Mouse (Mus musculus) embryonic facial prominence, embryonic 10.5 days (tissue): Measurements from ENCODE around the gene Smarcb1. TPM values are rescaled to one million over a fixed set of nuclear protein-coding genes. Genes with fewer than 3 reads are reported as not detected.
"Not testable (repeated sequence)": the region's sequence is repeated elsewhere in the genome, so short reads cannot be mapped to it uniquely, and the experiment has no call there.

Experiments
- DNase-seq: peaks from one replicate; pipeline ENCODE4 v3.0.0-alpha.2; 2017; ENCODE audit warnings: low spot score
- H3K27ac ChIP-seq: fragments of 300-500 bp; sonication (generic); replicated peaks from 2 replicates; pipeline ENCODE4 v1.5.1; 2016; ENCODE audit warnings: mild to moderate bottlenecking
- H3K27me3 ChIP-seq: fragments of 300-500 bp; sonication (generic); replicated peaks from 2 replicates; pipeline ENCODE4 v1.6.1; 2016; ENCODE audit warnings: low read depth, mild to moderate bottlenecking; ENCODE audit not compliant: poor library complexity, severe bottlenecking
- H3K36me3 ChIP-seq: fragments of 300-500 bp; sonication (generic); replicated peaks from 2 replicates; pipeline ENCODE4 v1.6.1; 2016; ENCODE audit warnings: mild to moderate bottlenecking, moderate library complexity
- H3K4me1 ChIP-seq: fragments of 300-500 bp; sonication (generic); 2 replicates; pipeline ENCODE4 v1.6.1; 2016
- H3K4me3 ChIP-seq: fragments of 300-500 bp; sonication (generic); 2 replicates; pipeline ENCODE4 v1.5.1; 2016; ENCODE audit warnings: mild to moderate bottlenecking, moderate library complexity
- H3K9me3 ChIP-seq: fragments of 300-500 bp; sonication (generic); 2 replicates; pipeline ENCODE4 v1.6.1; 2016; ENCODE audit warnings: mild to moderate bottlenecking
- WGBS: fragments of 180-500 bp; shearing (Covaris S2); methylation state at CpG from one replicate; pipeline ENCODE4 v1.1.7; 2016; 5-methylcytosine and 5-hydroxymethylcytosine counted together
- polyA plus RNA-seq: library from polyadenylated mRNA; unstranded; fragments of >200 nt; fragmentation: Nextera tagmentation; extraction: Ambion mirVana; gene quantifications from 2 replicates; pipeline ENCODE4 v1.2.1, GENCODE M21; 2016

Gene Smarcb1
- polyA plus RNA-seq, 1 experiment from 2014 or later, result 284 TPM

DNA sequence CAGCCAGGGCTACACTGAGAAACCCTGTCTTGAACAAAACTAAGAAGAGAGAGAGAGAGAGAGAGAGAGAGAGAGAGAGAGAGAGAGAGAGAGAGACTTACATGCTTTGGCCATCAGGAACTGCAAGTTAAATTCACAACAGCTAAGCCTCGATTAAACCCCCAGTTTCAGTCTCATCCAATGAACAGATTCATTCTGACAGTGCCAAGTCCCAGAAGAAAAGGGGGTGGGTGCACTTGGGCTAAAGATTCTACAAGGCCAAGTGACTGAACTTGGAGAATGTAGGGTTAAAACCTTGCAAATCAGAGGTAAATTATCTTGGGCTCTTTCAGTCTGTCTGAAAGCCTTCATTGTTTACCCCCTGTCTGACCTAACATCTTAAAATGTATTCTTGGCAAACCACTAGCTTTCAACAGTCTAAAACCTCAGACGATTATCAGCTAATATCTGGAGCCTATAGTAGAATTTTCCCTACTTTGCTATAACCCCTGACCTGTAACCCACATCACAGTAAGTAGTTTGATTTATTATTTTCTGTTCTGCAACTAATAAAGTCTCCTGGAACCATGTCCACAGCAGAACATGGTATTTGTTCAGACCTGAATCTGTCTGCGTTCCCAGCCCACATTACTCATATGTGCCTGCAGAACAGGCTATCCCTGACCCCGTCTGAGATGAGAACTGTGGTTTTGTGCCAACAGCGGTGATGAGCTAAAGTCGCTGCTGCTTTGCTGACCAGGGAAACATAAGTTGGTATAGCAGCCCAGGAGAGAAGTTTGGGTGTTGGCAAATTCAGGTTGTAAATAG, 40.4 kb downstream of the Smarcb1 start:
- Histone ChIP-seq H3K4me1 (peaks cover 30% of the 10 kb centered on the region), H3K36me3 (no peaks in the 10 kb centered on the region), H3K9me3 (no peaks in the 10 kb centered on the region), H3K27ac (peak overlapping the region; percentile 75), H3K4me3 (no peak overlapping the region), H3K27me3 (no peaks in the 10 kb centered on the region)
- 58% methylated on average over 6 of the region's 6 CpGs for WGBS
- no peak for DNase-seq

DNA sequence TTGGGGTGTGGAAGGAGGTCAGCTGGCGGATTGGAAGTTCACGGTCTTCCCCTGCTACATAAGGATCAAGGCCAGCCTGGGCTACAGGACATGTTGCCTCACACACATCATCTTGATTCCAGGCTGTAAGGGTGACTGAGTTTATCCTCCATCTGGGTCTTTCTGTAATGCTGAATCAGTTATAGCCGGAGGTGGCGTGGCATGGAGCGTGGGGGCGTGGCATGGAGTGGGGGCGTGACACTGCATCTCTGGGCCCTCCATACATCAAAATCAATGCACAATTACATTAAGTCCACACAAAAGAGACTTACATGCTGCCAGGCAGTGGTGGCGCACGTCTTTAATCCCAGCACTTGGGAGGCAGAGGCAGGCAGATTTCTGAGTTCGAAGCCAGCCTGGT, 41.1 kb downstream of the Smarcb1 start:
- Histone ChIP-seq H3K27me3 (no peaks in the 10 kb centered on the region), H3K4me1 (peaks cover 28% of the 10 kb centered on the region), H3K36me3 (no peaks in the 10 kb centered on the region), H3K4me3 (no peak overlapping the region), H3K9me3 (no peaks in the 10 kb centered on the region), H3K27ac (0 out of 2 replicates have a peak overlapping the region, but pooled peaks have one; percentile 75)
- WGBS, result 92% methylated on average over 10 of the region's 10 CpGs
- no peak for DNase-seq

DNA sequence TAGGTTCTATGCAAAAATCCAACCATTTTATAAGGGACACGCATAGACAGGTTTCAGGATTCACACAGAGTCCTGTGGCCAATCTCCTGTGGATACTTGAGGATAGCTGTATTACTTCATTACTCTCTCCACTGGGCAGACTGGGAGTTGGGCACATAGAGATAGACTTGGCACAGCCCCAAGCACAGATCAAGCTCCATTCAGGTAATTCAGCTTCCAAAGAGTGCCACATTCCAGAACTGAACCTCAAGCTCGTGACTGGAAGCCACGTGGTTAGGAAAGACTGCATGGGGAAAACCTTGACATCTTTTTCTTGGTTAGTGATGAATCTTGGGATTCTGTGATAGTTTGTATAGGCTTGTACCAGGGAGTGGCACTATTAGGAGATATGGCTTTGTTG, 42.6 kb downstream of the Smarcb1 start:
- Histone ChIP-seq H3K9me3 (no peaks in the 10 kb centered on the region), H3K4me3 (no peak overlapping the region), H3K4me1 (peaks cover 31% of the 10 kb centered on the region), H3K27me3 (no peaks in the 10 kb centered on the region), H3K27ac (no peak overlapping the region), H3K36me3 (no peaks in the 10 kb centered on the region)
- DNase-seq, result no peak
- 90% methylated on average over 3 of the region's 3 CpGs for WGBS

GRCm38 (mm10) chr10:75873543-75874170, 47.8 kb downstream of the Smarcb1 start:
- Histone ChIP-seq H3K9me3 (no peaks in the 10 kb centered on the region), H3K27ac (peak overlapping the region; percentile 88), H3K4me3 (peak overlapping the region; percentile 54), H3K36me3 (no peaks in the 10 kb centered on the region), H3K27me3 (no peaks in the 10 kb centered on the region), H3K4me1 (peaks cover 20% of the 10 kb centered on the region)
- no peak for DNase-seq
- 23% methylated on average over 10 of the region's 10 CpGs for WGBS

DNA sequence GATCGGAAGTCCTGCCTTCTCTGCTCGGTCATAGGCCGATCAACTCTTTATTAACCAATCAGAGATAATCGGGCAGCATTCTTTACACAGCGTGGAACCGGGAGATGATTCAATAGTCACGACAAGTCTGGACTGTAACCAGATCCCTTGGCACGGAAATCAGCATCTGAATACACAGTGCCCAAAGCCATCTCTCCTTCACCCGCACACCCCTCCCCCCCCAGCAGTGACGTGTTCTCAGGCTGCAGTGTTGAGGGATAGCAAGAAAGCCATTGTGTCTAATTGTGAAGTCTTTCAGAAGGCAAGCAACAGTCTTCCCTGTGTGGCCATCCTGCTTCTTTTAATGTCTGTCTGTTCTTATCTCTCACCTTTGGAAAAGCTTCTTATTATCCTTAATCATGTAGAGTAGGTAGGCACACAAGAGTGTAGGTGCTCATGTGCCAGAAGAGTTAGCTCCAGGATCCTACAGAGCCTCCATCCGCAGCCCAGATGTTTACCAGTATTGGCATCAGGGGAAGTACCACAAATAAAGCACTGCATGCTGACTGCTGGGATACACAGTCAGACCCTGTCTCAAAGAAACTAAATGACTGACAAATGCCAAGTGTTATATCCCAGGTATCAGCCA, 48.4 kb downstream of the Smarcb1 start:
- DNase-seq, result peak; percentile 89
- Histone ChIP-seq H3K27me3 (no peaks in the 10 kb centered on the region), H3K4me1 (peaks cover 20% of the 10 kb centered on the region), H3K9me3 (no peaks in the 10 kb centered on the region), H3K27ac (peak overlapping the region; percentile 88), H3K36me3 (no peaks in the 10 kb centered on the region), H3K4me3 (peak overlapping the region; percentile 54)
- 2% methylated on average over 11 of the region's 11 CpGs for WGBS

DNA sequence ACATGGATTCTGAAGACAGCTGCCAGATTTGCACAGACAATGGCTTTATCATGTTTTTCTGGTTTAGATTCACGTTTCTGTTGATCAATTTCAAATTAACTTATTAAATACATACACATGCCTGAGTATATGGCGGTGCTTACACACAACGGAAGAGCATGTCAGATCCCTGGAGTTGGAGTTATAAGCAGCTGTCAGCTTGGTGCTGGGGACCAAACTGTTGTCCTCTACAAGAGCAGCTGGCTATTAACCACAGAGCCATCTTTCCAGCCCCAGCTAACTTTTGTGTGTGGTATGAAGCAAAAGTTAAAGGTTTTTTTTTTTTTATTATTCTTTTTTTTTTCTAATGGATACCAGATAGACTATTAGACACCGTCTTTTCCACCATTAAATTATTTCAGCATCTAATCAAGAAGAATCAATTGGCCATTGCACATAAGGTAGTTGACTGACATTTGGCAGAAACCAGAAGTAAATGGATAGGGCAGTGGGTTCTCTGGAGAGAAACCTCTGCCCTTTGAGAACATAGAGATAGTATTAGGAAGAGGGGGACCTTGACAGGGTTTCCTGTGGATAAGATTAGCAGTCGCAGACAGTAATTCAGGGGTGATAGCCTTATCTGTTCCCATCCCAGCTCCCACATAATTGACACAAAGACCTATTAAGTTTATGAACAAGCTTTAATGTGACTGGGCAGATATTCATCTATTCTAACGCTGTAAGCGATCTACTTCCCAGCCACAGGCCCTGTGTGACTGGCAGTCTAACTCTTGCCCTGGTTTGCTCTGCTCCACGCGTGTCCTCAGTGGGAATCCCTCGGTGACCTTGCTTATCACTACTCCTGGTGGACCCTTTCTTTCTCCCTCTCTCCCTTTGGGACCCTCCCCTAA, 49.1 kb downstream of the Smarcb1 start:
- H3K27ac ChIP-seq, result peak overlapping the region; percentile 88
- DNase-seq, result no peak
- peaks cover 20% of the 10 kb centered on the region for H3K4me1 ChIP-seq
- 37% methylated on average over 10 of the region's 10 CpGs for WGBS
- no peaks in the 10 kb centered on the region for H3K27me3 ChIP-seq
- H3K9me3 ChIP-seq, result no peaks in the 10 kb centered on the region
- H3K4me3 ChIP-seq, result peak overlapping the region; percentile 54
- no peaks in the 10 kb centered on the region for H3K36me3 ChIP-seq

- 0 out of 2 replicates have a peak, but pooled peaks cover 2% of the 10 kb centered on the region for H3K9me3 ChIP-seq
- H3K4me3 ChIP-seq, result no peak overlapping the region
- peaks cover 26% of the 10 kb centered on the region for H3K36me3 ChIP-seq
- no peak for DNase-seq
- no peaks in the 10 kb centered on the region for H3K27me3 ChIP-seq
- H3K4me1 ChIP-seq, result peaks cover 35% of the 10 kb centered on the region
- WGBS, result 79% methylated on average over 5 of the region's 5 CpGs
- H3K27ac ChIP-seq, result 0 out of 2 replicates have a peak overlapping the region, but pooled peaks have one; percentile 100
Measured at GRCm38 (mm10) chr10:75861587-75861986, 59.8 kb downstream of the Smarcb1 start.

GRCm38 (mm10) chr10:75860746-75861145, 60.7 kb downstream of the Smarcb1 start:
- Histone ChIP-seq H3K4me1 (peaks cover 35% of the 10 kb centered on the region), H3K27ac (peak overlapping the region; percentile 100), H3K27me3 (no peaks in the 10 kb centered on the region), H3K9me3 (0 out of 2 replicates have a peak, but pooled peaks cover 2% of the 10 kb centered on the region), H3K4me3 (peak overlapping the region; percentile 89), H3K36me3 (peaks cover 35% of the 10 kb centered on the region)
- WGBS, result 32% methylated on average over 7 of the region's 7 CpGs
- DNase-seq, result no peak

DNA sequence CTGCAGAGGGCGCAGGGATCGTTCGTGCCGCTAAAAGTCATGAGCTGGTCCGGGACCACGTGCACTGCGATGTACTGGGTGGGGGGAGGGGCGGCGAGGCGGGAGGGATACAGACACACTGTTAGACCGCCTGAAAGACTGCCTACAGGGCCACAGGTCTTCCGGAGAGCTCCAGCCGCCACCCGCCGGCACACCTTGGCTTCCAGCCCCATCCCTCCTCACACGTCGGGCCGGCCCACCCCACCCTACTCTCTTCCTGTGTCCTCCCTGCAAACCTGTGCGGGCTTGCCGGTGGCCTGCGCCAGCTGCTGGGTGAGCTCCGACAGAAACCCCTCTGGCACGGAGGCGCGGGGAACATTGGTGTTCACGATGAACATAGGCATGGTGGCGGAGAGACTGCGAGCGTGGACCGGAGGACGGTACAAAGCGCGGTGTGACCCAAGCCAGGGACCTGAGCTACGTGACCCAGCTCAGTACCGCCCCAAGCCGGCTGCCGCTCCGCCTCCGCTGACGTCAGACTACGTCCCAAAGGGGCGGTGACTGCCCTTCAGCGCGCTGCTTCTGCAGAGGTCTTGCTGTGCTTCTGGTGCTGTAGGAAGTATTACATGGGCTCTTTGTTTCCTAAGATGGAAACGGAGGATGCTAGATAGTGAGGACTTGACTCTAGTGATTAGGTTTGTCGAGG, 61.5 kb downstream of the Smarcb1 start, which contains the start of gene Mif:
Gene Mif (minus strand): TSS at position 455 of the 685 bp plus-strand sequence.
- H3K27me3 ChIP-seq, result not testable (repeated sequence)
- DNase-seq, result peak; percentile 96

DNA sequence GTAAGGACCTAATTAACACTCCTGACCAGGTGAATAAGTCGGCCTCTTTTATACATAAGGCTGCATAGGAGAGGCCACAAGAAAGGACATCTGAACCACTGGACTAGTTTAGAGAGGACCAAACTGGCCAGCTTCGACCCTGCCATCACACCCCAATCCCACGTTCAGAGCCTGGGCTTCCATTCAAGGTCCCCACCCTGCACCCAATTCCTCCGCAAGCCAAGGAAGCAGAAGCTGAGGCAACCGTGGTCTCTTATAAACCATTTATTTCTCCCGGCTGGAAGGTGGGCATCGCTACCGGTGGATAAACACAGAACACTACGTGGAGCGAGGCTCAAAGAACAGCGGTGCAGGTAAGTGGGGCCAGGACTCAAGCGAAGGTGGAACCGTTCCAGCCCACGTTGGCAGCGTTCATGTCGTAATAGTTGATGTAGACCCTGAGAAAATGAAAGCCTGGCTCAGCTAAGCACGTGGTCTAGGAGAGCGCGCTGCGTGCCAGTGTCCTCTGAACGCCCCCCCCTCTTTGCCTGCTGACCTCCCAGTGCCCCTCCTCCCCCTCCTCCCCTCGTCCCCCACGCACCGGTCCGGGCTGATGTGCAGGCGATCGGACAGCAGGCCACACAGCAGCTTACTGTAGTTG, 62.2 kb downstream of the Smarcb1 start:
- H3K27ac ChIP-seq, result peak overlapping the region; percentile 100
- 0 out of 2 replicates have a peak, but pooled peaks cover 2% of the 10 kb centered on the region for H3K9me3 ChIP-seq
- peak; percentile 87 for DNase-seq
- H3K4me1 ChIP-seq, result peaks cover 35% of the 10 kb centered on the region
- H3K4me3 ChIP-seq, result peak overlapping the region; percentile 89
- no peaks in the 10 kb centered on the region for H3K27me3 ChIP-seq
- H3K36me3 ChIP-seq, result peaks cover 37% of the 10 kb centered on the region
- WGBS, result 1% methylated on average over 27 of the region's 27 CpGs

More for the DNA sequence above, 61.5 kb downstream of the Smarcb1 start, which contains the start of gene Mif:
- H3K4me1 ChIP-seq, result peaks cover 35% of the 10 kb centered on the region
- H3K4me3 ChIP-seq, result peak within 1 kb of the TSS; percentile 89
- H3K27ac ChIP-seq, result peak within 1 kb of the TSS; percentile 100
- H3K36me3 ChIP-seq, result peaks cover 37% of the 10 kb centered on the region
- under 1% methylated on average over 46 of the region's 46 CpGs for WGBS
- not testable (repeated sequence) for H3K9me3 ChIP-seq

DNA sequence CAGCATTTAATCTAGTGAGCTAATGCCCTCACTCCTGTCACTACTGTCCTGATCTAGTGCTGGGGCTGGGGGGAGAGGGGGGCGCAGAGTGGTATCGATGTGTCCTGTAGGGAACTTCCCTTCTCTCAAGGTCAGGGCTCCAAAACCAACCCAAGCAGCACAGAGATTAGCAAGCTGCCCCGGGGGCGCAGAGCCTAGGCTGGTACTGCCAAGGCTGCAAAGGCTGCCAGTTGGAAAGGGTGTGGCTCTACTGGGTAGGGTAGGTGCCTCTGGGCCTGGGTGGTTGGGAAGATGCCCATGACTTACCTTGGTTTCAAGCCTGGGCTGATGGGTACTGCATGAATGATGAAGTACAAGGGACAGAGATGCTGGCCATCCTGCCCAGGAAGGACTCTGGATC, 63.8 kb downstream of the Smarcb1 start:
- 96% methylated on average over 4 of the region's 4 CpGs for WGBS
- H3K9me3 ChIP-seq, result 0 out of 2 replicates have a peak, but pooled peaks cover 2% of the 10 kb centered on the region
- H3K27ac ChIP-seq, result no peak overlapping the region
- H3K27me3 ChIP-seq, result no peaks in the 10 kb centered on the region
- H3K36me3 ChIP-seq, result peaks cover 37% of the 10 kb centered on the region
- H3K4me3 ChIP-seq, result peak overlapping the region; percentile 26; the same call in 1 of the 2 replicates
- H3K4me1 ChIP-seq, result peaks cover 35% of the 10 kb centered on the region
- DNase-seq, result no peak
